Mouse (Mus musculus) brain, embryonic 14.5 days (tissue): ENCODE measurements around the gene Sesn1.

ENCODE experiments used
- CTCF ChIP-seq: fragments of 200-500 bp; IDR thresholded peaks from 2 replicates; pipeline ENCODE4 v1.5.1; 2012; ENCODE audit warnings: inconsistent platforms, mild to moderate bottlenecking, moderate library complexity, borderline replicate concordance; ENCODE audit not compliant: insufficient read depth, insufficient read length; ENCODE audit errors: extremely low read depth
- POLR2A ChIP-seq: fragments of 200-500 bp; IDR thresholded peaks from 2 replicates; pipeline ENCODE4 v1.6.1; 2012; ENCODE audit warnings: mild to moderate bottlenecking, inconsistent platforms, borderline replicate concordance; ENCODE audit not compliant: poor library complexity, insufficient read depth, insufficient read length, severe bottlenecking; ENCODE audit errors: extremely low read depth

DNA sequence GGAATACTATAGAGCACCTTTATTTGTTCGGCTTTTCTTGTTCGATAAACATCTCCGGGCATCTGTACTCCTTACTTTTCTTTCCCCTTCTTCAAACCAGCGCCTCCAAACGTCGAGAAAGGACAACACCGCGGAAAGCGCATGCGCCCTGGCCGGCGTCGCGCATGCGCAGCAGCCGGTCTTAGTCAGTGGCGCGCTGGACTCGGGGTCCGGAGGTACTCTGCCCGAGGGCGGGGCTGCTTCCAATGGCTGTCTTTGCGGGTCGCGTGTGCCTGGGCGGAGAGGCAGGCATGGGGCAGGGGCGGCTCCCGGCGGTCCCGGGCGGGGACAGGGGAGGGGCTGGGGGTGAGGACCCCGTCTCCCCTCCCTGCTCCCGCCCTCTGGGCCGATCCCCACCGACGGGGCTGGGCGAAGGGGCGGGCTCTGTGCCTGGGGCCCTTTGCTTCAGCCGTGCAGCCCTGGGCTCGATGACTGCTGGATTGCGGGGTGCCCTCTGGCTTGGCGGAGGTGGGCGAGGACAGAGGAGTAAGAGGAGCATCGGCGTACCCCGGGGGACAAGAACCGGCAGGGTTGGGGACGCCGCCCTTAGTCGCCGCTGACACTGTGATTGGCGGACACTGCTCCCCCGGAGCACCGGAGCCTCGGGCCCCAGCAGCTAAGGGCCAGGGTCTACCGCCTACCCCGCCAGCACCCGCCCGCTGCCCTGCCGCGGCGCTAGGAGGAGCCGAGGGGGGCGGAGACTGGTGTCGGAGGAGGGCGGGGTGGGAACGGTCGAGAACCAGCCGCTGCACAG, at the start of gene Sesn1, which contains the start of gene Cep57l1:
- TF ChIP-seq CTCF (no peak), POLR2A (peak; percentile 69; the same call in 1 of the 2 replicates)
